Mouse (Mus musculus): ENCODE measurements around the gene BC048562.
A peak's percentile ranks its signal among the peaks of the same experiment; 100 is the strongest.

The BC048562 gene

DNA sequence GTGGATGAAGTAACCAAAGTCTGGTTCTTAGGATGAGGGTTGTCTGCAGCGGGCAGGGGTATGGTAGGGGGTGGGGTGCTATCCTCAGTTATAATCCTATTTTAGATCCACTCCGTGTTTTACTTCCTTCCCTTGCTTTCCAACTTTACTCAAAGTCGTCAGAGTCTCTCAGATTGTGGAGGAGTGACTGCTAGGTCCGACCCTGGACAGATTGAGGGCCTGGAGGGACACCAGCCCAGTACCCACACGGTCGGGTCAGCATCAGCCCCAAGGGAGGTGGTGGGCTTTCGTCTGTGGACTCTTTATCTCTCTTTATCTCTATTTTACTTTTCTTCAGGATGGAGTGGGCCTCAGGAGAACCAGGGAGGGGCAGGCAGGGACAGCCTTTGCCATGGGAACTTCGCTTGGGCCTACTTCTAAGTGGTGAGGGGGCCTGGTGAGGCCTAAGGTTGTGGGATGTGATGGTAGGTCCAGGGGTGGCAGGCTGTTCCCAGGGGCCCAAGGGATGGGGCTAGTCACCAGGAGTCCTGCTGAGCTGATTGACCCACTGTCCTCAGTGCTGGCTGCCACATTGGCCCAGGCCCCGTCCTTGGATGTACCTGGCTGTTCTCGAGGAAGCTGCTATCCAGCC is 43.6 kb downstream of the BC048562 start, which contains the start of gene Lamb2:
Lamb2 (plus strand) TSS at position 16 of the 631 bp plus-strand sequence.
- DNase-seq (ENCODE audit: low spot score): peak; percentile 81

DNA sequence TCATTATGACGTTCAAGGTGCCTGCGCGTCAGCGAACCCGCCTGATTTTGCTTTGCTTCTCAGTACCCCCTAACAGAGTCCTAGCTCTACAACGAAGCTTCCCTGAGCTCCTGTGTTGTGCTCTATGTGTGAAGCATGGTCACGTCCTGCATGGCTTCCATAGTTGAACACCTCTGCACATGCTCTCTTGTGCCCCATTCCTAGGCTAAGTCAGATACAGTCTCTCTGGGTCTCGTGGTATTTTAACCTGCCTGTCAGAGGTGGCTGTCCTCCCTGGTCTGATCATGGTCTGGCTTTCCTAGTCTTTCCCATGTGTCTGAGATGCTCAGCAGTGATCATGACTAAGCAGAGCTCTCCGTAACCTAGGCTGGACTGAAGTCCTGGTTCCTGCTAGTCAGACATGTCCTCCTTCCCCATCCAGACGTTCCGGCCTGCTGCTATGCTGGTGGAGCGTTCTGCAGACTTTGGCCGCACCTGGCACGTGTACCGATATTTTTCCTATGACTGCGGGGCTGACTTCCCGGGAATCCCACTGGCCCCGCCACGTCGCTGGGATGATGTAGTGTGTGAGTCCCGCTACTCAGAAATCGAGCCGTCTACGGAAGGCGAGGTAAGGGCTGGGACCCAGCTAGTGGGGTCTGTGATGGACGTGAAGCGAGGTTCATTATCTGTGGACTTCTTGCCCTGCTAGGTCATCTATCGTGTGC is 44.7 kb downstream of the BC048562 start:
- no peak for DNase-seq (ENCODE audit: low spot score)

DNA sequence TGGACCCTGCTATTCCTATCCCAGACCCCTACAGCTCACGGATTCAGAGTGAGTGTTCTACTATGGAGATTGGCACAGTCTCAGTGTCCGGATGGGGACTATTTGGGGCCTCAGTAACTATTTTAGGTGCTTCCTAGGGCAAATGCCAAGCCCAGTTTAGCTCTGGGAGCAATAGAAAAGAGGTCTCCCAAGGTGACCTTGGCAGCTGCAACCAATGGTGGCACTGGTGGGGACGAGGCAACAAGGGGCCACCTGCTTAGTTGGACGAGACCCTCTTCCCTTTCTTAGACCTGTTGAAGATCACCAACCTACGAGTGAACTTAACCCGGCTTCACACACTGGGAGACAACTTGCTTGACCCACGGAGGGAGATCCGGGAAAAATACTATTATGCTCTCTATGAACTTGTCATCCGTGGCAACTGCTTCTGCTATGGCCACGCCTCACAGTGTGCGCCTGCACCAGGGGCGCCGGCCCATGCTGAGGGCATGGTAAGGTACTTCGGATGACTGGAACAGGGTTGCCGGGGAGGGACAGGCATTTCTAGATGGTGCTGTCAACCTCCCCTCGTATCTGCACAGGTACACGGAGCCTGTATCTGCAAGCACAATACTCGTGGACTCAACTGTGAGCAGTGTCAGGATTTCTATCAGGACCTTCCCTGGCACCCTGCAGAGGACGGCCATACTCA is 45.4 kb downstream of the BC048562 start:
- no peak for DNase-seq (ENCODE audit: low spot score)

DNA sequence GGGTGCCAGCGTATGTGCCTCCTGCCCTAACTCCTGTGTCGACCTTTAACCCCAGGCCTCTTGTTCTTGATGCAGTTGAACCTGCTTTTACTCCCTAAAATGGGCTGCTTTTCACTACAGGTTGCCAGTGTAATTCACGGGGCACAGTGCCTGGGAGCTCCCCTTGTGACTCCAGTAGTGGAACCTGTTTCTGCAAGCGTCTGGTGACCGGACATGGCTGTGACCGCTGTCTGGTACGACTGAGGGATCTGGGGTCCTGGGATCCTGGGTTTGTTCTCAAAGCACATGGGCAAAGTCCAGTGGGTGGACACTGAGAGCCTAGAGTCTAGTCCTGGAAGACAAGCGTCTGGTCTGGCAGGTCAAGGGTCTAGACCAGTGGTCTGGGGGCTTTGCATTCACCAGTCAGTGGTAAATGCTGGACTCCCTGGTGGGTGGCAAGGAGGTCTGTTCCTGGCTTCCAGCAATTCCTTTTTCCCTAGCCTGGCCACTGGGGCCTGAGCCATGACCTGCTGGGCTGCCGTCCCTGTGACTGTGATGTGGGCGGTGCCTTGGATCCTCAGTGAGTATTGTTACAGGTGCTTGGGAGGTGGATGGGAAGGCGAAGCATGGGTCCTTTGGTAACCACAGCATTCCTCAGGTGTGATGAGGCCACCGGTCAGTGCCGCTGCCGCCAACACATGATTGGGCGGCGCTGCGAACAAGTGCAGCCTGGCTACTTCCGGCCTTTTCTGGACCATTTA is 46.9 kb downstream of the BC048562 start:
- DNase-seq (ENCODE audit: low spot score): no peak

DNA sequence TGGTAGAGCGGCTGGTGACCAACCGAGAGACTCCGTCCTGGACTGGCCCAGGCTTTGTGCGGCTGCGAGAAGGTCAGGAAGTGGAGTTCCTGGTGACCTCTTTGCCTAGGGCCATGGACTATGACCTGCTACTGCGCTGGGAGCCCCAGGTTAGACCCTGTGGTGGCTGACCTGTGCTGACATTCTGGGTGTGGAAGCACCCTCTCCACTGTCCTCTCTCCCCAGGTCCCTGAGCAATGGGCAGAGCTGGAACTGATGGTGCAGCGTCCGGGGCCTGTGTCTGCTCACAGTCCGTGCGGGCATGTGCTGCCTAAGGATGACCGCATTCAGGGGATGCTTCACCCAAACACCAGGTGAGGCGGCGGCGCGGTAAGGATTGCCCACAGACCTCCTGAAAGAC is 47.7 kb downstream of the BC048562 start:
- no peak for DNase-seq (ENCODE audit: low spot score)

DNA sequence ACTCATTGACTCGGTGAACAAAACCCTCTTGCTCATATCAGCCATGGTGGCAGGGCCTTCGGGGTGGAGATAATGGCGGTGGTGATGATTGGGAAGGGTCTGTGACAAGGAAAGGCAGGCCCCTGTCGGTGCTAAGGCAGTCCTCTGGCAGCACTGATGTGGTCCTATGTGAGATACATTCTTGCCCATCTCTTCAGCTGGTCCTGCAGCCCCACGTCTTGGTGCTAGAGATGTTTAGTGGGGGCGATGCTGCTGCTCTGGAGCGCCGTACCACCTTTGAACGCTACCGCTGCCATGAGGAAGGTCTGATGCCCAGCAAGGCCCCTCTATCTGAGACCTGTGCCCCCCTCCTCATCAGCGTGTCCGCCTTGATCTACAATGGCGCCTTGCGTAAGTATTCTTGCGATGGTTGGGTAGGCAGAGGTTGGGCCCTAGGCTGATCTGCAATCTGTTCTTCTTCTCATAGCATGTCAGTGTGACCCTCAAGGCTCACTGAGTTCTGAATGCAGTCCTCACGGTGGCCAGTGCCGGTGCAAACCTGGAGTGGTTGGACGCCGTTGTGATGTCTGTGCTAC is 49.1 kb downstream of the BC048562 start:
- no peak for DNase-seq (ENCODE audit: low spot score)

DNA sequence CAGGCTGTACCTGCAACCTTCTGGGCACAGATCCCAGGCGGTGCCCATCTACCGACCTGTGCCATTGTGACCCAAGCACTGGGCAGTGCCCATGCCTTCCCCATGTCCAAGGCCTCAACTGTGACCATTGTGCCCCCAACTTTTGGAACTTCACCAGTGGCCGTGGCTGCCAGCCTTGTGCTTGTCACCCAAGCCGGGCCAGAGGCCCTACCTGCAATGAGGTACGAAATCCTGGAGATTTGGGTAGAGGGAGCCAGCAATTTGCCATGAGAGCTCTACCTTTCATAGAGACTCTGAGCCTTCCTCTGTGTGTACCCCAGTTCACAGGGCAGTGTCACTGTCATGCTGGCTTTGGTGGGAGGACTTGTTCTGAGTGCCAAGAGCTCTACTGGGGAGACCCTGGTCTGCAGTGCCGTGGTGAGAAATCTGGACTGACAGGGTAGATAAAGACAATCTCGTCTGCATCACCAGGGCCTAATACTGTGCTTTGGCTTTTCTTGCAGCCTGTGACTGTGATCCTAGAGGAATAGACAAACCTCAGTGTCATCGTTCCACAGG is 50.8 kb downstream of the BC048562 start:
- no peak for DNase-seq (ENCODE audit: low spot score)

DNA sequence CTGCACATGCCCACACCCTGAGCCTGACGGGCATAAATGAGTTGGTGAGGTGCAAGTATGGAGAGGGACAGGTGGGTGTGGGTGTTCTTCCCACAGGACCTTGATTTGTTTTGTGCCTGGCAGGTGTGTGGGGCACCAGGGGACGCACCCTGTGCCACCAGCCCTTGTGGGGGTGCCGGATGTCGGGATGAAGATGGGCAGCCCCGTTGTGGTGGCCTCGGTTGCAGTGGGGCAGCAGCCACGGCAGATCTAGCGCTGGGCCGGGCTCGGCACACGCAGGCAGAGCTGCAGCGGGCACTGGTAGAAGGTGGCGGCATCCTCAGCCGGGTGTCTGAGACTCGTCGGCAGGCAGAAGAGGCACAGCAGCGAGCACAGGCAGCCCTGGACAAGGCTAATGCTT is 52.1 kb downstream of the BC048562 start:
- no peak for DNase-seq (ENCODE audit: low spot score)

DNA sequence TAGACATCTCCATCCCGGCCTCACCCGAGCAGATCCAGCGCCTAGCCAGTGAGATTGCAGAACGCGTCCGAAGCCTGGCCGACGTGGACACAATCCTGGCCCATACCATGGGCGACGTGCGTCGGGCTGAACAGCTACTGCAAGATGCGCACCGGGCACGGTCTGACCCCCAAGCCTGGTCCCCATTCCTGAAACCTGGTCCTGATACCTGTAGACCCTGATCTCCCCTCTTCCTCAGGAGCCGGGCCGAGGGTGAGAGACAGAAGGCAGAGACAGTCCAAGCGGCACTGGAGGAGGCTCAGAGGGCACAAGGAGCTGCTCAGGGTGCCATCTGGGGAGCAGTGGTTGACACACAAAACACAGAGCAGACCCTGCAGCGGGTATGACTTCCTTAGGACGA is 52.9 kb downstream of the BC048562 start:
- DNase-seq (ENCODE audit: low spot score): no peak

DNA sequence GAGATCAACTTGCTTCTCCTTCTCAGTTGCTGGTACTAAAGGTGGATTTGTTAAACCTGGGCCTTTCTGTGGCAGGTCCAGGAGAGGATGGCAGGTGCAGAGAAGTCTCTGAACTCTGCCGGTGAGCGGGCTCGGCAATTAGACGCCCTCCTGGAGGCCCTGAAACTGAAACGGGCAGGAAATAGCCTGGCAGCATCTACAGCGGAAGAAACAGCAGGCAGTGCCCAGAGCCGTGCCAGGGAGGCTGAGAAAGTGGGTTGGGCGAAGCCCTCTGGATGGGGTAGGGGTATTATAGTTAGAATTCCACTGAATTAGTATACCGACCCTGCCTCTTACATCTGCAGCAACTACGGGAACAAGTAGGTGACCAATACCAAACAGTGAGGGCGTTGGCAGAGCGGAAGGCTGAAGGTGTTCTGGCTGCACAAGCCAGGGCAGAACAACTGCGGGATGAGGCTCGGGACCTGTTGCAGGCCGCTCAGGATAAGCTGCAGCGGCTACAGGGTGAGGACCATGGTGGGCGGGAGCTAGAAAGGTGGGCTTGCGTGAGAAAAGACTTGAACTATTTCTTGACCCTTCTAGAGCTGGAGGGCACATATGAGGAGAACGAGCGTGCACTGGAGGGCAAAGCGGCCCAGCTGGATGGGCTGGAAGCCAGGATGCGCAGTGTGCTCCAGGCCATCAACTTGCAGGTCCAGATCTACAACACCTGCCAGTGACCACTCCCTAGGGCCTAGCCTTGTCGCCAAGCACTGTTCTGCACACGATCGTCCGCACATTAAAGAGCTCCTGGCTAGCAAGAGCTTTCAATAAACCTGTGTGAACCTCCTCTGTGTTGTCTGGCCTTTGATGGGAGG is 53.6 kb downstream of the BC048562 start:
- peak; percentile 43 for DNase-seq (ENCODE audit: low spot score)

DNA sequence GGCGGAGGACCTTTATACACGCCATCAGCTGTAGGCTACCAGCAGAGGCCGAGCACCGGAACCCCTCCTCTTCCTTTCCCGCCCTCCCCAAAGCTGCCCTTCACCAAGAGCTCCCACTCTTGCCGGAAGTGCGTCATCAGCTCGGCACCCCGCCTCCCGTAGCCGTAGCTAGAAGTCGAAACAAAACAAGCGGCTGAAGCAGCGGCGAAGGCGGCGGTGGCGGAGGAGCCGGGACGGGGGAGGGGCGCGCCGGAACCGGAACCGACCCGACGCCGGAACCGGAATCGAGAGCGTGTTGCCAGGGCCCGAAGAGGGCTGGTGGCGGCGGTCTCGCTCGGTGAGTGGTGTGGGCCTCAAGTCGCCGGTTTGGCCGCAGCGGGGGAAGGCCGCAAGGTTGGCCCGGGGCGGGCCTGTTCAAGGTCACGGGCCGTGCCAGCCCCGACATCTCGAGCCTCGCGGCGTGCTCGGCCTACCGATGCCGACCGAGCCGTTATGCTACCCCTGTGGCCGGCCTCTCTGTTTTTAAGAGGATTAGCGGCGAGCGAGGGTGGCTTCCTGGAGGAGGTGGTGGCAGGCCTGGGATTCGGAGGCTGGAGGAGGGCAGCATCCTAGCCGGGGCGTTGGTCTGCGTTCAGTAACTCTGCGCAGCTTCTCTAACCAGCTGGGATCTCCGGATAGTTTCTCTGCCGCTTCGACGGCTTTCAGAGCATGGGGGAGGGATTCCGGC is 54.4 kb downstream of the BC048562 start, which contains the start of gene Usp19:
Usp19 (plus strand) TSS at position 44 of the 727 bp plus-strand sequence.
- peak; percentile 96 for DNase-seq (ENCODE audit: low spot score)

DNA sequence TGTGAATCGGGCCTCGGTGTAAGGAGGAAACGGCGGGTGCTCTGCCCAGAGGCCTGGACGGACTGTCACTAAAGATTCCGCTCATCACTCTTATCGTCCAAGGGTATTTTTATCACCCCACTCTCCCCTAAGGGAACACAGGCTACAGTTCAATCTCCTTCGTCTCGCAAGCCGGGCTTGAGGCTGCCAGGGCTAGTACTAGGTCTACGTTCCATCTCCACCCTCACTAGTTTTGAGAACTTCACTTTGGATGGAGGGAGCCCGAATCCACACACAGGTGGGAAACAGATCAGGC is 55.0 kb downstream of the BC048562 start:
- DNase-seq (ENCODE audit: low spot score): no peak

DNA sequence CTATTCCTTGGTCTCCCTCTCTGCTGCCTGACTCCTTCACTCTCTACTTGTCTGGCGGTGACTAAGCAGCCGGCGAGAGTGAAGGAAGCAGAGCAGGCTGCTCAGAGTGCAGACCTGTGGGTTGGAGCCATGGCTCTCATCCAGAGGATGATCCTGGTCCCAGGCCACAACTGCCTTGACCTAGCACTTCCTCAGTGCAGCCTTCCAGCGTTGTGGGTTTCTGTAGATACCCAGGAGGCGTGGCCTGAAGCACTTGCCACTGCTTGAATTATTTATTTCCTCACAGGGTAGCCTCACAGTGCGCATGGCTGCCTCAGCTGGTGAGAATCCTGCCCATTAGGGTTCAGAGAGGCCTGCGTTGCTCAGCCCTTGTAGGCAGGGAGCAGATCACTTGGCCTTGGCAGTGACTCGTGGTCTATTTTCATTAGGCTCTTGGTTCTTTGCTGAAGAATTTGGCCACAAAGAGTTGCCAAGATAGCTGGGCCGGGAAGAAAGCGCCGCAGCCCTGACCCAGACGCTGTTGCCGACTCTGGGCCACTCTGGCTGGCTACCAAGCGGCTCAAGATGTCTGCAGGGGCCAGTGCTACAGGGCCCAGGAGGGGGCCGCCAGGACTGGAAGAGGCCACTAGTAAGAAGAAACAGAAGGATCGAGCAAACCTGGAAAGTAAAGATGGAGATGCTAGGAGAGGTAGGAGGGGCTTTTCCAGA is 55.9 kb downstream of the BC048562 start:
- peak; percentile 75 for DNase-seq (ENCODE audit: low spot score)

DNA sequence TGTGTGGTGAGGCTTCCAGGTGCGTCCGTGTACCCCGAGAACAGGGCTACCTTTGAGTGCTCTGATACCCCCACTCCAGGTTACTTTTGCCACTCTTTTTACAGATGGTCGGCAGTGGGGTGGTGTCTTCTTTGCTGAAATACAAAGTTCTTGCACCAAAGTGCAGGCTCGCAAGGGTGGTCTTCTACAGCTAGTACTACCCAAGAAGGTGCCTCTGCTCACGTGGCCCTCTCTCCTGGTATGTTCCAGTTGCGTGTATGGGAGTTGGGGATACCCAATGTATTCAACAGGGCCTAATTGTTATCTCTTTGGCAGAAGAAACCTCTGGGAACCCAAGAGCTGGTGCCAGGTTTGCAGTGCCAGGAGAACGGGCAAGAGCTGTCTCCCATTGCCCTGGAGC is 57.0 kb downstream of the BC048562 start:
- no peak for DNase-seq (ENCODE audit: low spot score)

DNA sequence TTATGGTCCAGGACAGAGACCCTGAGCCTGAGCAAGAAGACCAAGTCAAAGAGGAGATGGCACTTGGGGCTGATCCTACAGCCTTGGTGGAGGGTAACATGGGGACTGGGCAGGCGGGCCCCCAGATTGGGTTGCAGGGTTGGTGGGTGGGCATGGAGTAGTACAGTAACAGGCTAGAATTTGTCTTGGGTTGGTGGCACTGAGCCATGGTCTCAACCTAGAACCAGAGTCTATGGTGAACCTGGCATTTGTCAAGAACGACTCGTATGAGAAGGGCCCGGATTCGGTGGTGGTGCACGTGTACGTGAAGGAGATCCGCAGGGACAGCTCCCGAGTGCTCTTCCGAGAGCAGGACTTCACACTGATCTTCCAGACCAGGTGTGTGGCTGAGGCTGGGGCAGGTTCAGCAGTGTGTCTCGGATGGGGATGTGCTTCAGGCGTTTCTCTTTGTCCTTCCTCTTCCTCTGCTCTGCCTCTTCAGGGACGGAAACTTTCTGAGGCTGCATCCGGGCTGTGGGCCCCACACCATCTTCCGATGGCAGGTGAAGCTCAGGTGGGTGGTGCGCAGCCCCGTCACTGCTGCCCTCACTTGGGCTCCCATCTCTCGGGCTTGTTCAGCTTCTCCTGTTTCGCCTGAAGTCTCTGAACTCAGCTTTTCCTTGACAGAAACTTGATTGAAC is 58.0 kb downstream of the BC048562 start:
- DNase-seq (ENCODE audit: low spot score): no peak

DNA sequence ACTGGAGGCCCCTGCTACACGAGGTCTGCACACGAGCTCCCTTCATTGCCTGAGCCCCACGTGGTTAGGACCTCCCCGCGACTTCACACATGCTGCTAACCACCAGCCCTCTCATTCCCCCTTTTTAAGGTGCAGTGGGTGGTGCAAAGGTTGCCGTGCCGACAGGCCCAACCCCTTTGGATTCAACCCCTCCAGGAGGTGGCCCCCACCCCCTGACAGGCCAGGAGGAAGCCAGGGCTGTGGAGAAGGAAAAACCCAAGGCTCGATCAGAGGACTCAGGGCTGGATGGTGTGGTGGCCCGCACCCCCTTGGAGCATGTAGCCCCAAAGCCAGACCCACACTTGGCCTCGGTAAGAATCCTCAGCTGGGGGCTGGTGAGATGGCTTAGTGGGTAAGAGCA is 58.6 kb downstream of the BC048562 start:
- DNase-seq (ENCODE audit: low spot score): no peak

Data from MN1 (cell line).